Mouse (Mus musculus): Measurements from ENCODE around the gene Papss1. TPM values are rescaled to one million over a fixed set of nuclear protein-coding genes. Genes with fewer than 3 reads are reported as not detected.

Gene Papss1
- polyA plus RNA-seq, 1 experiment from 2014 or later, result 82.7 TPM

- DNase-seq (ENCODE audit: low spot score), result no peak
- H3K27ac ChIP-seq, result no peak overlapping the region
- H3K36me3 ChIP-seq, result no peaks in the 10 kb centered on the region
- H3K9me3 ChIP-seq (replicated peaks), result no peaks in the 10 kb centered on the region
- WGBS, result 61% methylated on average over 6 of the region's 6 CpGs
- no peaks in the 10 kb centered on the region for H3K27me3 ChIP-seq (ENCODE audit: low read depth, poor library complexity, severe bottlenecking)
- no peaks in the 10 kb centered on the region for H3K4me1 ChIP-seq
- no peak overlapping the region for H3K4me3 ChIP-seq
Measured at GRCm38 (mm10) chr3:131656032-131656431, 91.5 kb downstream of the Papss1 start.

GRCm38 (mm10) chr3:131660126-131660525 lies 95.6 kb downstream of the Papss1 start:
- no peaks in the 10 kb centered on the region for H3K9me3 ChIP-seq (replicated peaks)
- H3K27ac ChIP-seq, result no peak overlapping the region
- H3K4me3 ChIP-seq, result no peak overlapping the region
- H3K4me1 ChIP-seq, result peaks cover 26% of the 10 kb centered on the region
- H3K36me3 ChIP-seq, result no peaks in the 10 kb centered on the region
- DNase-seq (ENCODE audit: low spot score), result no peak
- H3K27me3 ChIP-seq (ENCODE audit: low read depth, poor library complexity, severe bottlenecking), result no peaks in the 10 kb centered on the region

GRCm38 (mm10) chr3:131660629-131661028 lies 96.1 kb downstream of the Papss1 start:
- Histone ChIP-seq H3K9me3 (replicated peaks) (no peaks in the 10 kb centered on the region), H3K36me3 (no peaks in the 10 kb centered on the region), H3K4me3 (no peak overlapping the region), H3K27me3 (ENCODE audit: low read depth, poor library complexity, severe bottlenecking) (no peaks in the 10 kb centered on the region), H3K4me1 (peaks cover 26% of the 10 kb centered on the region), H3K27ac (no peak overlapping the region; the same call in 1 of the 2 replicates)
- no peak for DNase-seq (ENCODE audit: low spot score)
- WGBS, result 87% methylated on average over 4 of the region's 4 CpGs

- Histone ChIP-seq H3K27me3 (ENCODE audit: low read depth, poor library complexity, severe bottlenecking) (no peaks in the 10 kb centered on the region), H3K4me1 (peaks cover 26% of the 10 kb centered on the region), H3K36me3 (no peaks in the 10 kb centered on the region), H3K9me3 (replicated peaks) (no peaks in the 10 kb centered on the region), H3K27ac (peak overlapping the region; percentile 58; the same call in 1 of the 2 replicates), H3K4me3 (no peak overlapping the region)
- DNase-seq (ENCODE audit: low spot score), result no peak
- WGBS, result 83% methylated on average over 5 of the region's 5 CpGs
Measured at GRCm38 (mm10) chr3:131662589-131663148, 98.1 kb downstream of the Papss1 start.

- no peaks in the 10 kb centered on the region for H3K4me1 ChIP-seq
- no peak overlapping the region for H3K27ac ChIP-seq
- H3K27me3 ChIP-seq (ENCODE audit: low read depth, poor library complexity, severe bottlenecking), result no peaks in the 10 kb centered on the region
- H3K9me3 ChIP-seq (replicated peaks), result no peaks in the 10 kb centered on the region
- H3K36me3 ChIP-seq, result no peaks in the 10 kb centered on the region
- DNase-seq (ENCODE audit: low spot score), result no peak
- 81% methylated on average over 1 of the region's 1 CpGs for WGBS
- no peak overlapping the region for H3K4me3 ChIP-seq
Measured at GRCm38 (mm10) chr3:131669910-131670309, 105.3 kb downstream of the Papss1 start.

- H3K9me3 ChIP-seq (replicated peaks), result no peaks in the 10 kb centered on the region
- H3K27me3 ChIP-seq (ENCODE audit: low read depth, poor library complexity, severe bottlenecking), result no peaks in the 10 kb centered on the region
- H3K27ac ChIP-seq, result no peak overlapping the region
- H3K4me3 ChIP-seq, result no peak overlapping the region
- peaks cover 5% of the 10 kb centered on the region; the same call in 1 of the 2 replicates for H3K4me1 ChIP-seq
- H3K36me3 ChIP-seq, result no peaks in the 10 kb centered on the region
- 88% methylated on average over 12 of the region's 12 CpGs for WGBS
- no peak for DNase-seq (ENCODE audit: low spot score)
Measured at GRCm38 (mm10) chr3:131686106-131686505, 121.5 kb downstream of the Papss1 start.

GRCm38 (mm10) chr3:131689949-131690348 lies 125.4 kb downstream of the Papss1 start:
- Histone ChIP-seq H3K9me3 (replicated peaks) (no peaks in the 10 kb centered on the region), H3K4me1 (peaks cover 5% of the 10 kb centered on the region; the same call in 1 of the 2 replicates), H3K27ac (no peak overlapping the region), H3K4me3 (no peak overlapping the region), H3K36me3 (no peaks in the 10 kb centered on the region), H3K27me3 (ENCODE audit: low read depth, poor library complexity, severe bottlenecking) (no peaks in the 10 kb centered on the region)
- DNase-seq (ENCODE audit: low spot score), result no peak
- 93% methylated on average over 11 of the region's 11 CpGs for WGBS

- no peak for DNase-seq (ENCODE audit: low spot score)
- no peaks in the 10 kb centered on the region for H3K9me3 ChIP-seq (replicated peaks)
- no peaks in the 10 kb centered on the region for H3K36me3 ChIP-seq
- H3K27me3 ChIP-seq (ENCODE audit: low read depth, poor library complexity, severe bottlenecking), result no peaks in the 10 kb centered on the region
- no peak overlapping the region for H3K27ac ChIP-seq
- H3K4me3 ChIP-seq, result no peak overlapping the region
- 91% methylated on average over 7 of the region's 7 CpGs for WGBS
- peaks cover 5% of the 10 kb centered on the region; the same call in 1 of the 2 replicates for H3K4me1 ChIP-seq
Measured at GRCm38 (mm10) chr3:131690543-131690942, 126.0 kb downstream of the Papss1 start.

- Histone ChIP-seq H3K27ac (no peak overlapping the region), H3K27me3 (ENCODE audit: low read depth, poor library complexity, severe bottlenecking) (no peaks in the 10 kb centered on the region), H3K9me3 (replicated peaks) (no peaks in the 10 kb centered on the region), H3K4me3 (no peak overlapping the region), H3K36me3 (no peaks in the 10 kb centered on the region), H3K4me1 (peaks cover 2% of the 10 kb centered on the region; the same call in 1 of the 2 replicates)
- no peak for DNase-seq (ENCODE audit: low spot score)
- WGBS, result 95% methylated on average over 3 of the region's 3 CpGs
Measured at GRCm38 (mm10) chr3:131691202-131691601, 126.6 kb downstream of the Papss1 start.

Other genes with a start within 250 kb of the Papss1 start
- 1.2 and 1.3 TPM in 2 replicates for gene Sgms2, start 73.4 kb upstream of the Papss1 start, polyA plus RNA-seq (2016; fragmentation: Nextera tagmentation; extraction: Ambion mirVana)

Data from limb, embryonic 10.5 days (tissue).